9 mouse cellular contexts compared by ENCODE assay signal in the genomic region with DNA sequence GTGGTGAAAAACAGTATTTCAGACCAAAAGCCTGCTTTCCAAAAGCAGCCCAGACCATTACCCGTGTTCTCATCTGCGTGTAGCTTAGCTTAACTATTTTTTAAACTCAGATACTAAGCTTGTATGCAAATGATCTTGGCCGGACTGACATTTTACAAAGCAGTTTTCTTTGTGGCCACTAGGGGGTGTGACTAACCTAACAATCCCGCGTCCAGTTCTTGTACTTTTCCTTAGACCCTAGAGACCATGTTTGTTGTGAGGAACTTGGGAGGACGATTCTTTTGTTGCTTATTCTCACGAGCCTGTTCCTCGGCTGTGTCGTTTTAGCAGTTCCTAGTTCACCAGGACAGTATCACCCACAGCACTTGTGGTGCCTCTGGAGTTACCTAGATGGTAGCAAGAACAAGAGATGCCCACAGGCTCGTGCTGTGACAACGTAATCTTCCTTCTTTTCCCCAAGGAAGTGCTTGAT.
DNase-seq lines count a peak whose midpoint lies in the region; ATAC-seq and TF ChIP-seq lines count a peak whose summit lies in the region.
"Had no signal": no experiment of that assay in that cellular context is flagged by ENCODE, and none has a peak within 500 bp of the region (broad histone marks: within the 10 kb centered on the region; RNA-seq: fewer than 3 reads in every experiment).

No protein-coding gene starts in this region.

- WGBS in cerebellum, adult 2 months, result 12% methylated on average over 11 of the region's 11 CpGs
- WGBS in forebrain, embryonic 16.5 days, result 15% methylated on average over 11 of the region's 11 CpGs
- 7% methylated on average over 11 of the region's 11 CpGs for WGBS in hindbrain, embryonic 15.5 days

- peak overlapping the region; percentile 35 for H3K4me2 ChIP-seq in forebrain, embryonic 16.5 days (ENCODE audit: low read length)
- peak overlapping the region; percentile 44 for H3K4me2 ChIP-seq in hindbrain, embryonic 15.5 days
- H3K4me2 ChIP-seq: lung, embryonic 15.5 days had no signal

- H3K4me3 ChIP-seq in cerebellum, adult 2 months (replicated peaks; ENCODE audit: insufficient read depth, low read depth, low read length), result no peak overlapping the region
- no peak overlapping the region for H3K4me3 ChIP-seq in forebrain, embryonic 16.5 days (replicated peaks; ENCODE audit: low read length)
- H3K4me3 ChIP-seq in hindbrain, embryonic 15.5 days, result peak overlapping the region; percentile 6
- H3K4me3 ChIP-seq: lung, embryonic 15.5 days had no signal

- H3K36me3 ChIP-seq in forebrain, embryonic 16.5 days (ENCODE audit: control insufficient read depth, insufficient read depth), result no peaks in the 10 kb centered on the region
- no peaks in the 10 kb centered on the region for H3K36me3 ChIP-seq in hindbrain, embryonic 15.5 days

- peak overlapping the region; percentile 15; the same call in 1 of the 2 replicates for H3K9ac ChIP-seq in forebrain, embryonic 16.5 days (replicated peaks; ENCODE audit: low read depth, low read length)
- H3K9ac ChIP-seq in hindbrain, embryonic 15.5 days, result no peak overlapping the region
- H3K9ac ChIP-seq: lung, embryonic 15.5 days had no signal

- peak; percentile 55; the same call in 1 of the 2 replicates for TF ChIP-seq CTCF in cerebellum, adult 2 months (IDR thresholded peaks at IDR 0.05; ENCODE audit: borderline replicate concordance, insufficient read depth, low read depth, low read length)

- H3K27ac ChIP-seq in cerebellum, adult 2 months (ENCODE audit: insufficient read depth, low read length), result no peak overlapping the region
- H3K27ac ChIP-seq in forebrain, embryonic 16.5 days (ENCODE audit: low read length), result no peak overlapping the region
- H3K27ac ChIP-seq in hindbrain, embryonic 15.5 days (replicated peaks), result no peak overlapping the region
- H3K27ac ChIP-seq: lung, embryonic 15.5 days had no signal

- DNase-seq in gastrocnemius, adult 18-20 months (ENCODE audit: low spot score), result peak; percentile 71
- no peak for DNase-seq in gastrocnemius, postnatal 10 days
- DNase-seq in cerebellum, adult 2 months, result peak; percentile 65 to 66
- DNase-seq in layer of hippocampus, postnatal 36 days, result peak; percentile 37 to 42
- peak; percentile 73 for DNase-seq in lung, postnatal 36 days
- peak; percentile 53 for DNase-seq in retina, postnatal 7 days (ENCODE audit: low read depth, low spot score)

- peak; percentile 50 for ATAC-seq in forebrain, embryonic 16.5 days
- peak; percentile 67; the same call in 1 of the 2 replicates for ATAC-seq in hindbrain, embryonic 15.5 days (ENCODE audit: low FRiP score, low read depth)

- no peaks in the 10 kb centered on the region for H3K27me3 ChIP-seq in cerebellum, adult 2 months (ENCODE audit: control insufficient read depth, insufficient read depth, low read length)
- H3K27me3 ChIP-seq in forebrain, embryonic 16.5 days (replicated peaks; ENCODE audit: control insufficient read depth, insufficient read depth, low read length), result no peaks in the 10 kb centered on the region
- H3K27me3 ChIP-seq in hindbrain, embryonic 15.5 days, result no peaks in the 10 kb centered on the region
- H3K27me3 ChIP-seq: lung, embryonic 15.5 days had no signal

- no peaks in the 10 kb centered on the region for H3K9me3 ChIP-seq in forebrain, embryonic 16.5 days (ENCODE audit: control insufficient read depth, low read length)
- no peaks in the 10 kb centered on the region for H3K9me3 ChIP-seq in hindbrain, embryonic 15.5 days
- H3K9me3 ChIP-seq: lung, embryonic 15.5 days had no signal

- H3K4me1 ChIP-seq in cerebellum, adult 2 months (ENCODE audit: control insufficient read depth, insufficient read depth, low read length), result no peaks in the 10 kb centered on the region
- peaks cover 4% of the 10 kb centered on the region for H3K4me1 ChIP-seq in forebrain, embryonic 16.5 days (replicated peaks; ENCODE audit: control insufficient read depth, insufficient read depth, low read length)
- peaks cover 6% of the 10 kb centered on the region for H3K4me1 ChIP-seq in hindbrain, embryonic 15.5 days (replicated peaks)
- H3K4me1 ChIP-seq: lung, embryonic 15.5 days had no signal

- TF ChIP-seq POLR2A in cerebellum, adult 2 months (IDR thresholded peaks at IDR 0.05; ENCODE audit: borderline replicate concordance, insufficient read depth, low read length), result no peak
